Mouse (Mus musculus) liver, embryonic 14.5 days (tissue): ENCODE data around the gene Zfand6. TPM values are rescaled to one million over a fixed set of nuclear protein-coding genes. Genes with fewer than 3 reads are reported as not detected.

ENCODE experiments used
- ATAC-seq: fragments of 200-750 bp; cut with Nextera tagmentation; 2 replicates; pipeline ENCODE4 v1.8.0; 2017; ENCODE audit warnings: moderate number of reproducible peaks, mild to moderate bottlenecking, moderate library complexity; ENCODE audit not compliant: insufficient read depth
- DNase-seq, 3 experiments: peaks; one replicate each; pipeline ENCODE4 v3.0.0-alpha.2; 2012 to 2013; ENCODE audit warnings: low read depth in 3 of 3, low spot score in 3 of 3
- H3K27ac ChIP-seq: fragments of 300-500 bp; sonication (generic); 2 replicates; pipeline ENCODE4 v1.5.1; 2014; ENCODE audit warnings: moderate library complexity, mild to moderate bottlenecking, control low read depth, inconsistent platforms
- H3K27me3 ChIP-seq: fragments of 300-500 bp; sonication (generic); 2 replicates; pipeline ENCODE4 v1.6.1; 2014; ENCODE audit warnings: mild to moderate bottlenecking, low read length, moderate library complexity; ENCODE audit not compliant: control insufficient read depth, insufficient read depth
- H3K36me3 ChIP-seq: fragments of 300-500 bp; sonication (generic); replicated peaks from 2 replicates; pipeline ENCODE4 v1.6.1; 2014; ENCODE audit warnings: low read depth; ENCODE audit not compliant: control insufficient read depth, insufficient read depth
- H3K4me1 ChIP-seq, 2 experiments: fragments of 200-500 bp in 1 of 2; fragments of 300-500 bp in 1 of 2; sonication (generic) in 1 of 2; replicated peaks; 2 replicates each; pipeline ENCODE4 v1.6.1; 2012 to 2014; ENCODE audit warnings: antibody characterized with exemption in 1 of 2, inconsistent platforms in 1 of 2, low read length in 1 of 2; ENCODE audit not compliant: control insufficient read depth in 2 of 2, insufficient read depth in 2 of 2
- H3K4me2 ChIP-seq: fragments of 300-500 bp; sonication (generic); 2 replicates; pipeline ENCODE4 v1.6.1; 2014; ENCODE audit warnings: low read depth, mild to moderate bottlenecking, control low read depth, moderate library complexity
- H3K4me3 ChIP-seq, 2 experiments: fragments of 200-500 bp in 1 of 2; fragments of 300-500 bp in 1 of 2; sonication (generic) in 1 of 2; 2 replicates each; pipeline ENCODE4 v1.5.1; 2012 to 2014; ENCODE audit warnings: low read depth in 2 of 2, low read length in 2 of 2, mild to moderate bottlenecking in 2 of 2, control low read depth in 1 of 2, inconsistent platforms in 1 of 2, moderate library complexity in 1 of 2; ENCODE audit not compliant: insufficient read depth in 1 of 2
- H3K9ac ChIP-seq: fragments of 300-500 bp; sonication (generic); replicated peaks from 2 replicates; pipeline ENCODE4 v1.6.1; 2014; ENCODE audit warnings: mild to moderate bottlenecking, control low read depth, moderate library complexity
- H3K9me3 ChIP-seq: fragments of 300-500 bp; sonication (generic); 2 replicates; pipeline ENCODE4 v1.6.1; 2016; ENCODE audit warnings: low read length, mixed read lengths; ENCODE audit not compliant: control insufficient read depth
- CTCF ChIP-seq: IDR thresholded peaks from 2 replicates; pipeline ENCODE4 v1.5.1; 2016; ENCODE audit warnings: antibody characterized with exemption, low read depth, control low read depth
- EP300 ChIP-seq: IDR thresholded peaks from 2 replicates; pipeline ENCODE4 v1.6.1; 2016; ENCODE audit warnings: antibody characterized with exemption, low read depth
- WGBS: fragments of 180-500 bp; shearing (Covaris S2); extraction: QIAGEN DNeasy Blood & Tissue Kit; methylation state at CpG from one replicate; pipeline ENCODE4 v1.1.7; 2014; ENCODE audit not compliant: insufficient replicate concordance; 5-methylcytosine and 5-hydroxymethylcytosine counted together
- polyA plus RNA-seq, 2 experiments: library from polyadenylated mRNA; depleted of rRNA in 1 of 2; stranded (reverse) in 1 of 2; unstranded in 1 of 2; fragments of >200 nt; fragmentation: Nextera tagmentation in 1 of 2; extraction: Ambion mirVana in 1 of 2; gene quantifications; 2 replicates each; pipeline versions ENCODE4 v1.2.1 to v1.2.3; 2012 to 2014

The Zfand6 gene
- polyA plus RNA-seq (2012; rRNA removed) (46.6 and 75.5 TPM in 2 replicates), polyA plus RNA-seq (2014; fragmentation: Nextera tagmentation; extraction: Ambion mirVana) (125 and 137 TPM in 2 replicates)

GRCm38 (mm10) chr7:84689251-84690100 is at the start of gene Zfand6:
Gene Zfand6 (minus strand): TSS chr7:84689959.
- ATAC-seq (peak; percentile 94), DNase-seq (peak; percentile 97)
- TF ChIP-seq EP300 (no peak), CTCF (no peak)
- under 1% methylated on average over 84 of the region's 87 CpGs for WGBS
- Histone ChIP-seq H3K4me1 (peaks cover 30 to 32% of the 10 kb centered on the region in 2 experiments), H3K9ac (peak within 1 kb of the TSS; percentile 96), H3K27me3 (no peaks in the 10 kb centered on the region), H3K36me3 (no peaks in the 10 kb centered on the region), H3K9me3 (no peaks in the 10 kb centered on the region), H3K4me3 (peak within 1 kb of the TSS; percentile 76 to 100), H3K27ac (peak within 1 kb of the TSS; percentile 93), H3K4me2 (peak within 1 kb of the TSS; percentile 88)

GRCm38 (mm10) chr7:84736803-84737202 is 47.0 kb upstream of the Zfand6 start:
- WGBS, result 55% methylated on average over 2 of the region's 2 CpGs
- H3K27ac ChIP-seq, result no peak overlapping the region
- peaks cover 0 to 2% of the 10 kb centered on the region in 2 experiments; a peak in 1 of 4 replicates for H3K4me1 ChIP-seq
- H3K4me2 ChIP-seq, result no peak overlapping the region
- peak; percentile 56; the same call in 1 of the 2 replicates for ATAC-seq
- DNase-seq, result no peak
- TF ChIP-seq CTCF, result no peak
- no peak for TF ChIP-seq EP300
- no peak overlapping the region for H3K9ac ChIP-seq
- no peaks in the 10 kb centered on the region for H3K27me3 ChIP-seq
- H3K9me3 ChIP-seq, result no peaks in the 10 kb centered on the region
- no peak overlapping the region for H3K4me3 ChIP-seq
- no peaks in the 10 kb centered on the region for H3K36me3 ChIP-seq

GRCm38 (mm10) chr7:84733038-84733437 is 43.3 kb upstream of the Zfand6 start:
- no peak for DNase-seq
- no peaks in the 10 kb centered on the region for H3K9me3 ChIP-seq
- H3K4me1 ChIP-seq, result peaks cover 0 to 2% of the 10 kb centered on the region in 2 experiments; a peak in 1 of 4 replicates
- H3K27ac ChIP-seq, result no peak overlapping the region
- H3K4me2 ChIP-seq, result no peak overlapping the region
- 36% methylated on average over 1 of the region's 1 CpGs for WGBS
- no peak for ATAC-seq
- TF ChIP-seq EP300 (no peak), CTCF (no peak)
- H3K27me3 ChIP-seq, result no peaks in the 10 kb centered on the region
- no peak overlapping the region for H3K9ac ChIP-seq
- H3K36me3 ChIP-seq, result no peaks in the 10 kb centered on the region
- no peak overlapping the region for H3K4me3 ChIP-seq

- TF ChIP-seq CTCF (no peak), EP300 (no peak)
- DNase-seq (no peak), ATAC-seq (no peak)
- Histone ChIP-seq H3K27ac (no peak overlapping the region), H3K27me3 (no peaks in the 10 kb centered on the region), H3K4me3 (no peak overlapping the region), H3K9ac (no peak overlapping the region), H3K36me3 (no peaks in the 10 kb centered on the region), H3K9me3 (no peaks in the 10 kb centered on the region), H3K4me2 (no peak overlapping the region), H3K4me1 (peaks cover 0 to 2% of the 10 kb centered on the region in 2 experiments; a peak in 1 of 4 replicates)
- WGBS, result 83% methylated on average over 1 of the region's 1 CpGs
Measured at GRCm38 (mm10) chr7:84732052-84732451, 42.3 kb upstream of the Zfand6 start.

- 66% methylated on average over 3 of the region's 3 CpGs for WGBS
- no peaks in the 10 kb centered on the region for H3K36me3 ChIP-seq
- H3K9ac ChIP-seq, result no peak overlapping the region
- H3K4me3 ChIP-seq, result no peak overlapping the region
- no peak overlapping the region for H3K4me2 ChIP-seq
- H3K27me3 ChIP-seq, result no peaks in the 10 kb centered on the region
- no peak for DNase-seq
- H3K9me3 ChIP-seq, result no peaks in the 10 kb centered on the region
- no peaks in the 10 kb centered on the region for H3K4me1 ChIP-seq
- no peak overlapping the region for H3K27ac ChIP-seq
- ATAC-seq, result no peak
- no peak for TF ChIP-seq EP300
- no peak for TF ChIP-seq CTCF
Measured at GRCm38 (mm10) chr7:84731076-84731475, 41.3 kb upstream of the Zfand6 start.
